Mouse (Mus musculus): ENCODE measurements at regions not wholly inside any gene's neighbourhood (a gene's known extent, or its start where the extent isn't known, plus 50 kb on each side); places are given as distances from the start of the nearest gene placed in this dataset.

DNA sequence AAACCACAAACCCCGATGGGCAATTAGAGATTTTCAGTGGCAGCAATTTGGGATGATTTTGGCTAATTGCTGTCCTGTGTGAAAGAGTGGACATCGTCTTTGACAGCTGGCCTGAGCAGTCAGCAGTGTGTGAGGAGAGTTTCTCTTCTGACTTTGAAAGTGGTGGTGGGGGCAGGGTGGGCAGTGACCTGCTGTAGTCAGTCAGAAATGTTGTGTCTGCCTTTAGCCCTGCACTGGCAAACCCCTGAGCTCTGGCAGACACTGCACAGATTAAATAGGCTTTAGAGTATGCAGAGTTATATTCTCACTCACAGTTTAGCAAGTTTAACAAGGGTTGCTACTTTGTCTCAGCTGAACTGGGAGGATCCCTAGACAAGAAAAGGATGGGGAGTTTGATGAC is 1404.7 kb upstream of the A1bg start:
- DNase-seq = peak in 1 of 2 experiments; percentile 19

DNA sequence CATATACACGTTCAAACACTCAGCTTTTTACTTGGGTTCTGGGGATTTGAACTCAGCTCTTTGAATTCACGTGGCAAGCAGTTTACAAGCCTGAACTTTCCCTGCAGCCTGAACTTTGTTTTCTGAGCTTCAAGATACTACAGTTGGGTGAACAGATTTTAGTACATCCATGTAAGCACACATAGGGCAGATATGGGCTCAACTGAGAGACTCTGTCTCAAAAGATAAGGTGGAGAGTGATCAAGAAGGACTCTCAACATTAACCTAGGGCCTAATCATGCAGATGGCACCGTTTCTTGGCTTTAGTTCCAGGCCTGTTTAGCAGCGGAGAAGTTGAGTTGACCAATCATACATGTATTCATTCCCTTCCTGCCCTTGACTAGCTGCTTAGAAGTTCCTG is 1403.7 kb upstream of the A1bg start:
- DNase-seq = no peak

DNA sequence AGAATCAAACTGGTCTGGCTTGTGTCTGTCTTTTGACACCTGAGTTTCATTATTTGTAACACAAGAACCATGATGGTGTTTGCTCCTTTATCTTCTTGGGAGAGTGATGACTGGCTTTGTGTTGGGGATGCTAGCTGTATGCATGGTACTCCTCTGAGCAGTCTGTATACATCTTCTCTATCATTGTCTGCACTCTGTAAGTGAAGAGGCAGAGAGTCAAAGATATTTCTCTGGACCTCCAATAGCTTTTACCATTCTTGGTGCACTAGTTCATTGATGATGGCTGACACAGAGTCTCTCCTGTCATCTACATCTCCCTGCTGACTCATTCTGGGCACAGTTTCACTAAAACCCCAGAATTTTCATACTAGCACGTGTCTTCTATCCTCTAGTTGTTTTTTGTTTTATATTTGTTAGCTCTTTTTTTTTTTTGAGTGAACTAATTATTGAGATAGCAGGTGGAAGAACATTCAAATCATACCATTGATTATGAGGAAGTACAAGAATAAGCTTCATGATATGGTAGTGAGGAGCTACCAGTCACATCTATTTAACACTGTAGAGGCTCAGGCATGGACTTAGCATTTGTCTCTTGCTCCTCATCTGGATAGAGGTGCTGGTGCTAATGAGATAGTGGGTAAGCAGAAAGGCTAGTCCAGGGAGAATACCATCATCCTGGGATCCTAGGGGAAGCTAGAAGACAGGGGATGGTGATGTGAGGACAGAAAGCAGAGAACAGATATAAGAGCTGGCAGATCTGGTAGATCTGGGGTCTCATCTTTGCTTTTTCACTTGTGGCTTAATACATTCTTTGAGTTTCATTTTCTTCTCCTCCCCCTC is 1402.9 kb upstream of the A1bg start:
- no peak for DNase-seq

DNA sequence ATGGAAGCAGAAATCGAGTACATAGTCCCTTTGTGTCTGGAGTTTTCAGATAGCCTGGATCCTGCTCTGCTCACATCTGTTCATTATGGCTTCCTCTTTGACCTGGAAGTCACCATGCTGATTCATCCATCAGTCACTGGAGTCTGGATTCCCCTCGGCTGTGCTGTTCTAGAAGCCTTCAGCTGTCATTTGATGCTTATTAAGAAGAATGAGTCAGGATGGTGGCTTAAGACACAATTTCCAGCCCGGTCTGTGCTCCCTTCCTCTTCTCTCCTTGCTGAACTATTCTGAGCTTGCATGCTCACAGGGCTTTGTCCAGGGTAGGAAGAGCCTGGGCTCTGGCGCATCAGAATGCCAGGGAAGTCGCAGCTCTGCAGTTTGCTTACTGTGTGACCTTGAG is 1398.2 kb upstream of the A1bg start:
- no peak for DNase-seq

DNA sequence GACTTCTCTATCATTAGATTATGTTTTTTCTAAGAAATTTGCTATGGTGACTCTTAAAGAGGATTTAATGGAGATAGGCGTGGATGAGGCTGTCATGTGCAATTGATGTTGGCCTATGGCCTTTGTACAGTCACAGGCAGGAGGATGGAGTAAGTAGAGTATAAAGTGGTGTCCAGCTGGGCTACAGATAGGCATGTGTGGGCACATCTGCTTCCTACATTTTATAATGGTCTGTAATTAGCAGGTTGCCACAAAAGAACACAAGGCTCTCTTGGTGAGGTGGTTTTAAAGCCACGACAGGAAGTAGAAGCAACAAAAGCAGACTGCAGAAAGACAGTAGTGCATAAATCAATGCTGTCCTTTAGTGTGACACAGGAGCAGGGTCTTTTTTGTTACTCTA is 1391.6 kb upstream of the A1bg start:
- no peak for DNase-seq

DNA sequence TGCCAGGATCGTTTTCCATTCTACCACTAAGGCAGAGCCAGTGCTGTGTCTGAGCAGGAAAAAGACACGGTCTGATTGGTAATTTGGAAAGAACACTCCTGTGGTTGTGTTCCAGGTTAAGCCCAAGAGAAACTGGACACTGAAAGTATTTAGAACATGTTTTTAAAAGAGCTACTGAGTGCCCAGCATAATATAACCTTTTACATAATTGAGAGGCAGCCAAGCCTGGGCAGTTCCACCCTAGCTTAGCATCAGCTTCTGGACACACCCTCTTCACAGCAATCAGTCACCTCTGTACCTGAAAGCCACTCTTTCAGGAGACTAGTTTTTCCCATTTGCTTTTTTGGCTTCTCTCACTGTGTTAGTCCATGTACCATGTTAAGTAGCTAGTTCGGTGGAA is 1379.4 kb upstream of the A1bg start:
- no peak for DNase-seq

DNA sequence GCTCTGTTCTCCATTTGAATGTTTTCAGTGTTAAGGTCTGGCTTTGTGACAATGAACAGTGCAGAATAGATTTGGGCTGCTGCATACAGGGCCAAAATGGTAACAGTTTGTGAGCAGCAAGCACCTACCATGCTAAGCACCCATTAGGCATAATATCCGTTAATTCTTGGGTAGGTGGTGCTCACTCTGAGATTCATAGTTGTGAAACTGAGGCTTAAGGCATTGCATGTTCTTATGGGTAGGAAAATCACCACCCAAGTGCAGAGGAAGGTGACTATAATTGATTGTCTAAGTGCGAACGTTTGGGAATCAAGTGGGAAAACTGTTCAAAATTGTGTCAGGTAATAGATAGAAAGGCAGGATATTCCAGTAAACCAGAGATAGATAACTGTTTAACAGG is 1378.8 kb upstream of the A1bg start:
- no peak for DNase-seq

DNA sequence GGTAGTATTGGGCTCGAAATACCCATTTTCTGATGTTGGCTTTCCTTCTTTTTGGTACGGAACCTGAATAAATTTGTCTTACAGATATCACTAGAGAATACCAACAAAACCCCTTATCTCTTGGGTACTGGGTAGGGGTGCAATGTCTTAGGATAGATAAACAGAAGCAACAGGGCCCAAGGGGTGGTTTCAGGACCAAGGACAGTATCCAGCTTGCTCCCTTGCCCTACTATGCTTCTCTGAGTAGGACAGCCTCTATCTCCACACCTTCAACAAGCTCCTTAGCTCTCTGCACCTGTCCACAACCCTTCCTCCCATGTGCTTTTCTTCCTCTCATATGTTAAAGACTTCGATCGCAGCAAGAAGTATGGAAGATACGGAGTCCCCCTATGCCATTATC is 1374.3 kb upstream of the A1bg start:
- DNase-seq = no peak

DNA sequence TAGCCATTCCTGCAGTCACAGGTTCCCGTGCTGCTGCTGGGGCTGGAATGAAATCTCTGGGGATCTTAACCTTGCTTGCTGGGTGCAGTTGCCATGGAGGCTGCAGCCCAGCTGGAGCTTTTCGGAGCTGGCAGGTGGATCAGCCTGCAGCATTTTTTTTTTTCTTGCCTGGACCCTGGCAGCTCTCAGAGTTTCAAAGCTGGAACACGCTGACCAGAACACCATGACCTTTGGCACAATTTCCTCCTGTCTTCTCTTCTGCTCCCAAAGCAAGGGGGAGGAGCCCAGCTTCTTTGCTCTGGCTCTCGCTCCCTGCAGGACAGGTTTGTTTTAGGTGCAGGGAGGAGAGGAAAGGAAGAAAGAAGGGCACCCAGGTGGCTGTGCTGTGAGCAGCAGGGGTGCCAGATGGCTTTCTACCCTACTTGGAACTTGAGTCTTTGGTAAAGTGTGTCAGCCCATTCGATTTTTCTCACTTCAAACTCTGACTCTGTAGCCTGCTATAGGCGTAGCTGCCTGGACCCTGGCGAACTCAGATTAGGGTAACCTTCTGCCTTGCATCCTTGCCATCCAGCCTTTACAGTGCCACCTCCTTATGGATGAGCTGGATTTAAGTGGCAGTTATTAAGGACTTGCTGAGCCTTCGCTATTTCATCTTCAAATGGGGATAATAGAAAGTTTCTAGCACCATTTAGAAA is 1372.6 kb upstream of the A1bg start:
- peak; percentile 8 to 40 for DNase-seq

DNA sequence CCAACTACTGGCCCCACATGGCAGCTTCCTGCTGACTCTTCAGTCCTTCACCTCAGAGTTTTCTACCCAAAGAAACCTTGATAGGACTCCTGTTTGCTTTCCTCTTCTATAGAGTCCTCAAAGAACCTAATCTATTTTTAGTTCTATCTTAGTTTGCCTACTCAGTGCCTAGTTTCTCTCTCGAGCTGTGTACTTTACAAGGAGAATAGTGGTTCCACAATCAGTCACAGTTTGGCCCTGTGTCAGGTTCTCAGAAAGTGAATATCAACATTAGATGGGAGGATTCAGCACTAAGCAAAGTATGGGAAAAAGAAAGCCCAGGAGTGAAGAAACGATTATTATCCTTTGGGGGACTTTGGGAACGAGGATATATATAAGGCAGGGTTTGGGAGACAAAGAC is 1372.0 kb upstream of the A1bg start:
- DNase-seq = no peak

DNA sequence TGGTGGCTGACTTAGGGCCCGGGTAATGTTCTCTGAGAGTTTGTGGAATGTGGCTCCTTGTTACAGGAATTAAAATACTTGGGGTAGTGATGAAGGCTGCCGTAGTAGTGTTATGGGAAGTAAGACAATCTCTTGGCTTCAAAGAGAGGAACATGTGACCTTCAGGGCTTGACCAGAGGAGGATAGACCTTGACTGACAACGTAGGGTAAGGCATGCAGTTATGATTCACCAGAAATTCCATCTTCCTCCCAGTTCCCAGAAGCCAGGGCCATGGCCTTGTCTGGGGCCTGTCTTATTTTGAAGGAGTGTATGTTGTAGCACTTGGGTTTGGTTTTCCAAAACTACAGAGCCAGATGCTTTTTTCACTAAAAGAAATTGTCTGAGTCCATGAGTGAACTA is 1370.1 kb upstream of the A1bg start:
- no peak for DNase-seq

DNA sequence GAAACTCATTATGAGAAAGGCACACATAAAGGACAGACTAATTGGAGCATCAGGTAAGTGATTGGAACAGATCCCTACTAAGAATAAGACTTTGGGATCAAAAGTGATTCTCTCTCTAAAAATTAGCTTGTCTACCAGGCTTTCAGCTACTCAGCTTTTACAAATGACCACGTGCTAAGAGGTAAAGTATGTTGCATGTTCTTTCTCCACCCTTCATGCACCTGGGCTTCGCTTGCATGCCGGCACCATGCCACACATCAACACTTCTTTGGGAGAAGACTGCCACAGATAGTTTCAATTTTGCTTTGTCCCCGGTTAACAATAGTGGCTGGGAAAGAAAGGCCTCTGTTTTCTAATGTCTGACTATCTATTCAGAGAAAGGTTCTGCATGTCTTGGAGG is 1367.9 kb upstream of the A1bg start:
- DNase-seq = no peak

DNA sequence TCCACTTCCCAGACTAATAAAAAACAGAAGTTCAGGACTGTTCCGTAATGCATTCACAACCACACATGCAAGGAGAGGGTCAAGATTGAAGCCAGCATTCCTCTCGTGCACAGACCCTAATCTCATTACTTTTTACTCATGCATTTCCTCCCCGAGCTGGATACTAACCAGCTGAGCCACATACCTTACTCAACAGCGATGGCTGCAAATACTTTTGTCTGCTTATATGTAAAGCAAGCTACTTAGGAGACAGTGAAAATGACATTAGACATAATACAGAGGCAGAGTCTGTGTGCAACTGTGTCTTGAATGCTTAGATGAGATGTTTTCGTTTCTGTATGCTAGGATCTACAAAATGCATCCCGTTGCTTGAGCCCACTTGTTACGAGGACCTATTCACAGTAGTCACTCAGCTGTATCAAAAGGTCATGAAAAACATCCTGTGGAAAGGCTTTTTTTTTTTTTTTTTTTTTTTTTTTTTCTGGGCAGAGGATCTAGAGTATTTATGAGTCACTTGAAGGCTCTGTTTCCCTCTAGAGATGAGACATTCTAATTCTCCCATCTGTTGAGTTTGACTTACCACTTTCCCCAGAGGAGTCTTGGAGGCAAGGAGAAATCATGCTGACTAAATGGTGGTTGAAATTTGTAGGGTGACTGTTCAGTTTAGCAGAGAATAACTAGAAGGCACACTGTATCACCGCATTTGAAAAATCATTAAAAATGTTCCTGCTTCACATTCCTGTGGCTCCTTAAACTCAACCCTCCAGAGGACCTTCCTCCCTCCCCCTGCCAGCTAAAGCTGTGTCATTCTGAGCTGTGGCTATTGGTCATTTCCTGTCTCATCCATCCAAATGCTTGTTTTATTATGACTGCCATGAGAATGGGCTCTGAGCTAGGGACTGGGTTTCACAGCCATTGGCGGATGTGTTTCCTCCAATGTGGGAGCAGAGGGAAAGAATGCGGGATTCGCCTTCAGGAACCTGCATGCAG is 1364.1 kb upstream of the A1bg start:
- DNase-seq = no peak

DNA sequence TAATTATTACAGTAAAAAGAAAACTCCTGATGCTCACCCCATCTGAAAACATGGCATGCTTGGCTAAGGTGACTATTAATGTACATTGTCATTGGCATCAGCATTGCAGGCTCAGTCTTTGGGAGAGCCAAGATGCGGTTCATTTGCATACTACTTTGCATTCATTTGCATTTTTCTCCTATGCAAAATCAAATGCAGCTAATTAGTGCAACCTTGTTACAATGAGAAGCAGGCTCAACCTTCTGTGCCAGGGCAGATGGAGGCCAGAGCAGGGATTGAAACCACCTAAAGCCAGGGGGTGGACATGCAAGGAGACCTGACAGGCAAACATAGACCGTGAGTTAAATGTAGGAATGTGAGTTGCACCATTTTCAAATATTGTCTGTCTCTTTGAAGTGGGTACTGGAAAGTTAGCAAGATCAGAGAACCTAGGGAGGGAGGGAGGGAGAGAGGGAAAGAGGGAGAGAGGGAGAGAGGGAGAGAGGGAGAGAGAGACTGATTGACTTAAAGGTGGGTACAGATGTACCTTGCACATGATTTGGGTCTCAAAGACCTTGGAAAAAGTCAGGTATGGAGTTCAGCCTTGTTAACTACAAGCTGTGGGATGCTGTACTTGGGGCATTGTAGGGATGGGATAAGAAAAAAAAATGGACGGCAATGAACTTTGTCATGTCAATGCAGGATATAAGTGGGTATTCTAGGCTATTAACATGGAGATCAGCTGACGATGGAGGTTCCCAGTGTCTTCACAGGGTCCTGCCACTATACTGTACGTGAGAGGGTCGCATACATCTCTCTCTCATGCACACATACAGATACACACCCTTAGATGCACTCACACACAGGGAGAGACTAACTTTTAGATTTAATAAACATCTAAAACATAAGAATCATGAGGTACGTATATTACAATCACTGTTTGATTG is 1362.1 kb upstream of the A1bg start:
- DNase-seq = no peak

DNA sequence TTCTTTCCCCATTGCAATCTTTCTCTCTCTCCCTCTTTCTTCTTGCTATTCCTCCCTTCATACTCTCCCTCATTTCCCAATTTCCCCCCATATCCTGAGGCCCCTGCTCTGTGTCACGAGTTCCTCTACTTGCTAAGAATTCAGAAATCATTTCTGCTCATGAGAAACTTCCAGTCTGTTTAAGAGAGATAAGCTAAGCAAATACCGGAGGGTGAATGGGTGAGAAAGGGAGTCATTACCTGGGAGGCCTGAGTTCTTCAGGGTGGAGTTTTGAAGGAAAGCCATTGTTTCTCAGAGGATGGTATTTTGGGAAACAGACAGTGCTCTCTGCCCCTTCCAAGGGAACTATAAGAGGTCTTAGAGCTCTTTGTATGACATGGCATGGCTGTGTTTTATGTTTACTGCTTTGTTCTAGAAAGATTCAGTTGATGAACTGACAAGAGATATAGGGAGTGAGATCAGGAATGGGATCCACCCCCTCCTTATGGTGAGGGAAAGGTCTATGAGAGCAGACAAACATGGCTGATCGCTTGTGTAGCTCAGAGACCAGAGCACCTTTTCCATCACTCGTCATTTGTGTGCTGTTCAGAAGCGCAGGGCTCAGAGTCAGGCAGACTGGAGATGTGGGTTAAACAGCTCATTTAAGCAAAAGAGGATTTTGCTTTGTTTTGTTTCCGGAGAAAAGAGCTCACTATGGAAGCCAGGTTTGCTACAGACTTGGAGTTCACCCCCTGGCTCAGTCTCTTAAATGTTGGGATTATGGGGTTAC is 1361.0 kb upstream of the A1bg start:
- no peak for DNase-seq

DNA sequence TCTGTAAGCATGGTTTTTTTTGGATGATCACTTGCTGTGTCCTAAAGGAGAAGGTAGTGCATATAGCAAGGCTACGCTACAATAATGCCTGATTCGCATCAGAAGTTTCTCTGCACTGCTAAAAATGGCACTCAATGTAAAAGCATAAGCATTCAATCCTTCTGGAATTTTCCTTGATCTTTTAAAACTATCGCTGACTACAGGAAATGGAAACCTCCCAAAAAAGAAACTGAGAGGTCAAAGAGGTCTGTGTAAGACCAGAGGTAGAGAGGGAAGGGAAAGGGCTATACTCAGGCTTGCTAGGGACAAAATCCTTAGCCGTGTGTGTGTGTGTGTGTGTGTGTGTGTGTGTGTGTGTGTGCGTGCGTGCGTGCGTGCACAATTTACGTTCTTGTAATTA is 1359.8 kb upstream of the A1bg start:
- no peak for DNase-seq

DNA sequence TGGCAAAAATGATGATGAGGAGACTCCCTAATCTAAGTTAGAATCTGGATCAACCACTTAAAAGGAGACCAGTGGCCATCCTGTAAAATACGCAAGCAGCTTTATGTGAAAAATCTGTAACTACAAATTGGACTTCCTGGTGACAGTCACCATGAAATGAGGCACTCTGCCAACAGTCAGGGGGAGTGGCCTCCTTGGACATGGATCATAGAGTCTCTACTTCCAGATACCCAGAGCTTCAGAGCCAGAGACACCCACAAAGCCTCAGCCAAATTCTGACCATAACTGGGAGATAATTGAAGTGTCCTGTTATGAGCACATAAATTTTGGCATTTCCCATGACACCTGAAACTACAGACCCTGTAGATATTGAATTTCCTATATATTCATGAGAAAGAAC is 1359.3 kb upstream of the A1bg start:
- peak; percentile 33 to 40 for DNase-seq

DNA sequence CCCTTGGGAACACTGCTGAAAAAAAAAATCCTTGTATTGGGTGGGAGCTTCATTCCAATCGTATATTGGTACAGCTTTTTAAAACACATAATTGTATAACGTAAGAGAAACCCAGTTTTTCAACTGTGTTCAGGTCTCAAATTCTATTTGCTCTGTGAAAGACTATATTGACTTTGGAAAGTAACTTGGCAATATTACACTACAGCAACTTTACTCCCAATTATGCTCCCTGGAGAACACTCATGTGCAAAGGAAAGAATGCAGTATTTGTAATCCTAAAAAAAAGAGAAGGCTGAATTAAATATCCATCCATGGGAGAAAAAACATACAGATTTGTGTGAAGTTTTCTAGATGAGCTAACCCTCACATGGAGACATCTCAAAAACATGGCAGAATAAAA is 1356.7 kb upstream of the A1bg start:
- DNase-seq = no peak

DNA sequence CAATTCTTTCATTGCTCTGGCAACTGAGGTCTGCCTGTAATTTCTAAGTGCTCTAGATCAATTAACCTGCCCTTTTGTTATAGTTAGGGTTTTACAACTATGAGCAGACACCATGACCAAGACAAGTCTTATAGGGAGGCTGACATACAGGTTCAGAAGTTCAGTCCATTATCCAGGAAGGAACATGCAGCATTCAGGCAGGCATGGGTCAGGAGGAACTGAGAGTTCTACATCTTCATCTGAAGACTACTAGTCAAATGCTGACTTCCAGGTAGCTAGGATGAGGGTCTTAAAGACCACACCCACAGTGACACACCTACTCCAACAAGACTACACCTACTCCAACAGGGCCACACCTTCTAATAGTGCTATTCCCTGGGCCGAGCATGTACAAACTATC is 1352.0 kb upstream of the A1bg start:
- no peak for DNase-seq

DNA sequence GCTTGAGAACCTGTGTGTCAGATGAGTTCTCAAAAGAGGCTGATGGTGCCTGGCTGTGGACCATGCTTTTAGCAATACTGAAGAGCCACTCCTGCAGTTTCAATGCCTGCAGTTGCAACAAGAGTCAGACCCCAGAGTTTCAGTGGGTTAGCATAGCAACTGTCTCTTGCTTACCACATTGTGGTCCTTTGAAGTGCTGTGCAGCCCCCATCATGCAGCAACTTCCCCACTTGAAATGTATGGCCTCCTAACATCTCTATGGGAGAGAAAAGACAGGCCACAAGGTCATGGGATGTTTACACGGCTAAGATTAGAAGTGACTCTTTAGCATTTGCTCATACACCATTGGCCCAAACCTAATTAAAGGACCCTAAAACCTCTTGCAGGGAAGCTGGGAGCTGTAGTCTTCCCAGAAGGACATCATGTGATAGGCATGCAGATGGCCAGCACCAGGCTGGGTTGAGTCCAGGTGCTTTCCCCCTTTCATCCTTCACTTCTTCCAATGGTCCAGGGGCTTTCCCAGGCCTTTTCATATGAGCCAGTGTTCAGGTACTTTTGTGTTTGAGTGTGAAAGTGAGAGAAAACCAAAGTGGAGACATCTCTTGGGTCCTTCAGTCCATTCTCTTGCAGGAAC is 1351.2 kb upstream of the A1bg start:
- DNase-seq = no peak

DNA sequence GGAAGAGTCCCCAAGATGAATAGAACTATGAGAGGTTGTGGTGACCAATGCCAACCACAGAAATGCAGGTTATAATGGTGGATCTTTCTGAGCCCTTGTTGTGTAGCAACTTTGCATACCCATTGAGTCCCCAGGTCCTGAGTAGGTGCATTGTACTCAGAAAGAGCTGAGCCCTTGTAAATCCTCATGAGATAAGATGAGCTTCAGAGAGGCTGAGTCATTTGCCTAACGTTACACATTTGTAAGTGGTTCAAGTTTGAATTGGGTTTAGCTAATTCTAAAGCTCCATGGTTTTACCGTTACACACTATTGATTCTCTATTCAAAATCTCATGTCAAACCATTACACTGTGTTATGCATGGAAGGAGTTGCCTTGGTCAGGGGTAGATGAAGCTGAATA is 1349.9 kb upstream of the A1bg start:
- no peak for DNase-seq

Data from lung, postnatal 4 days (tissue).